Mouse (Mus musculus) mouse embryonic stem cell (cell line): ENCODE measurements around the gene Ppp1r21.

Source experiments
- in situ Hi-C, 2 experiments: fragments of 300-500 bp; cut with MboI; formaldehyde crosslinking; loops; 1 replicate in 1 of 2; 3 replicates in 1 of 2; pipeline ENCODE4 v1.14.3; 2019 to 2020; ENCODE audit warnings: low sequenced_read_pairs in 2 of 2, low pct_unique_long_range_greater_than_20kb in 1 of 2, mixed read lengths in 1 of 2; ENCODE audit not compliant: unreplicated experiment in 1 of 2

Ppp1r21 gene

GRCm38 (mm10) chr17:88626347-88626811 is 96.5 kb downstream of the Ppp1r21 start:
- in situ Hi-C loops = loop anchor here in 1 of 2 experiments (25.0 kb wide), 1 partner anchor 364 kb away; no protein-coding TSS in a partner anchor

DNA sequence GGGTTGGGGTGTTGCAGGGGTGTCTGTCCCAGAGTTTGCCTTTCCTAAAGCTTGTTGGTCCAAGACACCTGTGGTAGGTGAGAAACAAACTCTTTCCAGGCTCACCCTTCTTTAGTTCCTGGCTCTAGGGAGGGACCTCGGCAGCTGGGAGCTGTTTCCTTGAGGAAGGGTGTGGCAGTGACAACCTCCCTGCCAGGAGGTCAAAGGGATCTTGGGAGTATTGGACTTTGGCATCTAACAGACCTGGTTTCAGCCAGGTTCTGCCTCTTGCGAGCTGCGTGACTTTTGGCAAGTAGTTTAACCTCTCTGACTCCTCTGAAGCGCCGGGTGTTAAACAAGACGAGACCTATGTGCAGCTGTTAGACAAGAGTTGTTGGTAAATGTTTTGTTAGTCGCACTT is 97.2 kb downstream of the Ppp1r21 start:
- in situ Hi-C loops = loop anchor here in 1 of 2 experiments (25.0 kb wide), 1 partner anchor 365 kb away; no protein-coding TSS in a partner anchor

- in situ Hi-C loops = loop anchor here in 1 of 2 experiments (25.0 kb wide), 1 partner anchor 367 kb away; no protein-coding TSS in a partner anchor
Measured at GRCm38 (mm10) chr17:88628676-88629380, 98.9 kb downstream of the Ppp1r21 start.

GRCm38 (mm10) chr17:88629381-88629759 is 99.5 kb downstream of the Ppp1r21 start:
- in situ Hi-C loops = loop anchor here in 1 of 2 experiments (25.0 kb wide), 1 partner anchor 367 kb away; no protein-coding TSS in a partner anchor

GRCm38 (mm10) chr17:88629931-88630553 is 100.1 kb downstream of the Ppp1r21 start:
- in situ Hi-C loops = loop anchor here in 1 of 2 experiments (25.0 kb wide), 1 partner anchor 368 kb away; no protein-coding TSS in a partner anchor

DNA sequence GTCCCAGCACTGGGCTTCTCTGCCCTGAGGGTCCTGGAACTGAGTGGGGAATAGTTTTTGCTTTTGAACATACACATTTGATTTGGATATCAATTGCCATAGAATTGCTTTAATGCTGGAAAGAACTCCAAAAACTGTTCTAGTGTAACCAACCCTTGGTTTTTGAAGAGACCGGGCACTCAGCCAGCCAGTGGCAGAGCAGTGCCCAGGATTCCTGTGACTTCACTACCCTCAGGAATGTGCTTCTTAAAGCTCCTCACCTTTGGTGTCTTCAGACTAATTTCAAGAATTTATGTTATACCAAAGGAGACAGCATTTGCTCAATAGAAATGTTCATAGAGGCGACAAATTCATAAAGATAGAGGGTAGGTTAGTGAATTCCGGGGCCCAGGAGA is 100.6 kb downstream of the Ppp1r21 start:
- in situ Hi-C loops = loop anchor here in 1 of 2 experiments (25.0 kb wide), 1 partner anchor 368 kb away; no protein-coding TSS in a partner anchor

- in situ Hi-C loops = loop anchor here in 1 of 2 experiments (25.0 kb wide), 1 partner anchor 370 kb away; no protein-coding TSS in a partner anchor
Measured at GRCm38 (mm10) chr17:88632631-88633030, 102.7 kb downstream of the Ppp1r21 start.

- in situ Hi-C loops = loop anchor here in 1 of 2 experiments (25.0 kb wide), 1 partner anchor 374 kb away; no protein-coding TSS in a partner anchor
Measured at GRCm38 (mm10) chr17:88636076-88636475, 106.2 kb downstream of the Ppp1r21 start.

DNA sequence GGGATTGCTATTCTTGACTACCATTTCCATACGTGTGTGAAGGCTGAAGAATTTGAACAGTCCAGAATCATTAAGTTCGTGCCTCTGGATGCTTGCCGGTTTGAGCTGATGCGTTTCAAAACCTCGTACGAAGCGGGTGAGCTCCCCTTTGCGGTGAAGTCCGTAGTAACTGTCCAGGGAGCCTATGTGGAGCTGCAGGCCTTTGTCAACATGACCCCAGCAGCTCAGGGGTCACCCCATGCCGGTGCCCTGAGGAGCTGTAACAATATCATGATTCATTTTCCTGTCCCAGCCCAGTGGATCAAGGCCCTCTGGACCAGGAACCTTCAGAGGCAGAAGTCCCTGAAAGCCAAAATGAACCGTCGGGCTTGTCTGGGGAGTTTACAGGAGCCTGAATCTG is 106.7 kb downstream of the Ppp1r21 start:
- in situ Hi-C loops = loop anchor here in 1 of 2 experiments (25.0 kb wide), 1 partner anchor 374 kb away; no protein-coding TSS in a partner anchor
